Mouse (Mus musculus) c-Kit-positive CD71-negative TER-119-negative erythroid progenitor cells, embryonic 14.5 days (primary cell): ENCODE results near the gene Rnf41.

Source experiments
- DNase-seq: peaks from one replicate; pipeline ENCODE4 v3.0.0-alpha.2; 2013; ENCODE audit warnings: low read depth

Rnf41 gene

GRCm38 (mm10) chr10:128411211-128412054 lies at the start of gene Rnf41, which contains the start of gene Nabp2:
Gene Rnf41, plus strand, starts transcription at chr10:128411657.
Gene Nabp2, minus strand, starts transcription at chr10:128411492.
- peak; percentile 98 for DNase-seq

- no peak for DNase-seq
Measured at GRCm38 (mm10) chr10:128361836-128362235, 49.6 kb upstream of the Rnf41 start.

DNA sequence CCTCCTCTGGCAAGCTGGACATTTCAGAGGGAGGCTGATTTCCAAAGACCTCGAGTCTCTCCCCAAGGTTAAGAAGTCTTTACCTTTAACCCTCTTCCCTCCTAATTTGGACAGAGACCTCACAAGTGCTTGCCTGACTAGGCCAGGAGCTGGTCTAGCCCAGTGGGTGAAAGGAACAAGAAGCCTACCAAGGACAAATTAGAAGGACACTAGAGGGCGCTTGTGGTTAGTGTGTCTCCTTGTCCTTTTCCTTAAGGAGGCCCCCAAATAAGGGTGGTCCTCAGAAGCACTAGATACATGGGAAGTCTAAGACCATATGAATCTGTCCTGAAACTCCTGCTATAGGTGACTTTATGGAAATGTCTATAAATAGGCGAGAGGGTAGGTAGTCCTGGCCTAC lies 48.9 kb upstream of the Rnf41 start:
- no peak for DNase-seq

DNA sequence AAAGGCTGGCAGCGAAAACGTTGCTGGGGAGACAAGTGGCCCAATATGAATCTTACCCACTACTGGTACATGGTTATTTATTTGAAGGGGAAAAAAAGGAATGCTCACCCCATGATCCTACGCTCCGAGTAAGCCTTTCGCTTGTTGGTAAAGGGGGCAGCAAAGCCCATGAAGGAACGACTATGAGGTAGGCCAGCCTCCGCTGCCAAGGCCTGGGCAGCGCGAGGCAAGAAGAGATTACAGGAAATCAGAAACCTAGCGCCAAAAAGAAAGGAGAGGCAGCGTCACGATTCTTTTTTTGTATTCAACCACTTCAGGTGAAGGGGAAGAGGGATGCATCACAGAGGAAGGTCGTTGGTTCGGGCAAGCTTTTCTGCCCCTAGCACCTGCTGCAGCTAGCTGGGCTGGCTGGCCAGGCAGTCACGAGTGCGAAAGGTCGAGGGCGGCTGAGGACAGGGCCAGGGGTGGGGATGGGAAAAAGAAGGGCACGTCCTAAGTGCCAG lies 43.5 kb upstream of the Rnf41 start:
- no peak for DNase-seq

DNA sequence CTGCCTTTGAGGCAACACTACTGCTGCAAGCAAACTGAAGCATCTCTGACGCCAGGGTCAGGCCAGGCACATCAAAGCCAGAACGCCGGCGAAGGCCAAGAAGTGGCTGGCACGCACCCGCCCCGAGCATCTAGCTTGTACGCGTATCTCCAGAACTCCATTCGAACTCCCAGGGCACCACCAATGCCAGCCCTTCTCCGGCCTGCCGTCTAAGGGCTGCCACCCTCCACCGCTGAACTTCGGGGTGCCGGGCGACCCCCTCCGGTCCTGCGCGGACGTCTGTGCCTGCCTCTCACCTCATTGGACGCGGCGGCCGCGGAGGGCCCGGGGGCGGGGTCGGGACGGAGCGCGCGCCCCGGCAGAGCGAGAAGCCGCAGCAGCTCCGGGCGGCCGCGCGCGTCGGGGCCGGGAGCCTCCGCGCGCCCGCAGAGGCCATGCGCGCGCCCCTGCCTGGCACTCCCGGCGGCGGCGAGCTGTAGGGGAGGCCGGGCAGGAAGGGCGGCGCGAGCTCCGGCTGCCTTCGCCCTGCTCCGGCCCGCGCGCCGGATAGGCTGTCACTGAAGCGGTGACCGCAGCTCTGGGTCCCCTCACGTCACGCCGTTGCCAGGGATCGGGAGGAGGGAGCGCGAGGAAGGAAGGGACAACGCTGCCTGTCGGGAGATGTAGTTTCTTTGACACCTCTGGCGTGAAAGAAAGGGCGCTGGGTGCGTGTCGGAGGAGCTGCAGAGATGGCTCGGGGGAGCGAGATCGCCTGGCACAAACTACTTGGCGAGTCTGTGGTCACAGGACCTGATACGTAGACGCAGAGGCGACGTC lies 42.8 kb upstream of the Rnf41 start, which contains the start of gene Coq10a:
Gene Coq10a (minus strand): TSS at position 596 of the 816 bp plus-strand sequence.
- DNase-seq: peak; percentile 81

DNA sequence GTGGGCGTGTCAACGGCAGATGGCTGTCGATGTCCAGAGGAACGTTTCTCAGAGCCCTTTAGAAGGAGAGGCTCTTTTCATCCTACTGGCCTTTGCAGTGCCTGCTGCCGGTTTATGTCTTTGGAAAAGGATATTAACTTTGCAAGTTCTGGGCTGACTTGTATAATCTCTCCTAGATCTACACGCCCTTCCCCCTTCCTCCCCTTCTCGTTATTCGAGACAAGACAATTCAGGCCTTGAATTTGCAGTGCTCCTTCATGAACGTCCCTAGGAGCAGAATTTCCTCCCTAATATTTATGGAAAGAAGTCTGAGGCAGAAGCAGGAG lies 42.3 kb upstream of the Rnf41 start:
- DNase-seq: no peak

- DNase-seq: no peak
Measured at GRCm38 (mm10) chr10:128369599-128369998, 41.9 kb upstream of the Rnf41 start.

GRCm38 (mm10) chr10:128370021-128370420 lies 41.4 kb upstream of the Rnf41 start:
- DNase-seq: no peak

DNA sequence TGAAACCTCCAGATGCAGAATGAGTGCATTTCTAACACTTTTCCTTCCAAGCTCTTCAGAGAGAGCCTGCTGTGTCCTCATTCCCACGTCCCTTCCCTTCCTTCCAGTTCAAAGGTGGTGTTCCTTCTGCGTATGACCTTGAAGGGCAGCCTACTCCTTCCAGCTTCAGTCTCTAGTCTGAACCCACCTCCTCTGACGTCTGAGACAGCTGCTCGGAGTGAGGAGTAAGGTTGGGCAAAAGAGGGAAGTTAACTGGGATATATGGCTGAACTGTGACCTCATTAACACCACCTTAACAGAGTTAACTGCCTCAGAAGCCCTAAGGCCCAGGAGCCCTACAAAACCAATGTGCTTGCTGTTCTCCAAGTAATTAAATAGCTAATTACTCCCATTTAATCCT lies 40.9 kb upstream of the Rnf41 start:
- no peak for DNase-seq

- no peak for DNase-seq
Measured at GRCm38 (mm10) chr10:128372142-128372541, 39.3 kb upstream of the Rnf41 start.

DNA sequence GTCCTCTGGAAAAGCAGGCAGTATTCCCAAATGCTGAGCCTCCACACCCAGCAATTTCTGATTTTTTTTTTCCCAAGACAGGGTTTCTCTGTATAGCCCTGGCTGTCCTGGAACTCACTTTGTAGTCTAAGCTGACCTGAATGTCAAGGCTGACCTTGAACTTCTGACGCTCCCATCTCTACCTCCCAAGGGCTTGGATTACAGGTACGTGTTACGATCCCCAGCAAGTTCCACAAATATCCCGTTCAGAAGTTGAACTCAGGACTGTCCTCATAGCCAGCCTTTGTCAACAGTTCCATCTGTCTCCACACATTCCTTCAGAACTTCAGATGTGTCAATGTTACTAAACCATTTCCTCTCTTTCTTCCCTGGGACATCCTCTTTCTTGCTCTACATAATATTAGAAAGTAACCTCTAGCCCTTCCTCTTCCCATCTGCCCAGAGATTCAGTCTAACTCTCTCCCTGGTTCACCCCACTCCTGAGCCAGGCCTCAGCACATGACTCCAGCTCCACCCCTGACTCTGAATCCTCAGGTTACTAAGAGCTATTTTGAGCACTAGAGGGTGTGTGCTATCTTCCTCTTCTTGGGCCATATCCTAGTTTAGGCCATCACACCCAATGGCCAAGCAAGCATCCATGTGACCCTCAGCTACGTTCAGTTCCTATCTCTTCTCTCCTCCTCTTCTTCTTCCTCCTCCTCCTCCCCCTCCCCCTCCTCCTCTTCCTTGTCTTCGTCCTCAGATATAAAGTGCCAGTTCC lies 38.3 kb upstream of the Rnf41 start:
- no peak for DNase-seq

GRCm38 (mm10) chr10:128374393-128374792 lies 37.1 kb upstream of the Rnf41 start:
- DNase-seq: no peak

DNA sequence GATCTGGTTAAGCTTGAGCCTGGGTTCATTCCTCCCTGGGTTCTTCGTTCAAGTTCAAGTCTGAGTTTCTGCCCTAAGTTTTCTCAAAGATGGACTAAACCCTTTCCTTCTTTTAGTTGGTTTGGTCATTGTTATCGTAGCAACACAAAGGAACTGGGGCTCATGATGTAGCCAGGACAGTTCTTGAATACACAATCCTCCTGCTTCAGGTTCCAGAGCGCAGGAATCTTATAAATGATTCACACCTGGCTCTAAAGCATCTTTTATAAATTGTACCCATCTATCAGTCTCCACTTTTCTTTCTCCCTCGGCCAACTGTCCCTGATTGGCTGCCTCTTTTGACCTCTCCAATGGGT lies 35.4 kb upstream of the Rnf41 start:
- no peak for DNase-seq

DNA sequence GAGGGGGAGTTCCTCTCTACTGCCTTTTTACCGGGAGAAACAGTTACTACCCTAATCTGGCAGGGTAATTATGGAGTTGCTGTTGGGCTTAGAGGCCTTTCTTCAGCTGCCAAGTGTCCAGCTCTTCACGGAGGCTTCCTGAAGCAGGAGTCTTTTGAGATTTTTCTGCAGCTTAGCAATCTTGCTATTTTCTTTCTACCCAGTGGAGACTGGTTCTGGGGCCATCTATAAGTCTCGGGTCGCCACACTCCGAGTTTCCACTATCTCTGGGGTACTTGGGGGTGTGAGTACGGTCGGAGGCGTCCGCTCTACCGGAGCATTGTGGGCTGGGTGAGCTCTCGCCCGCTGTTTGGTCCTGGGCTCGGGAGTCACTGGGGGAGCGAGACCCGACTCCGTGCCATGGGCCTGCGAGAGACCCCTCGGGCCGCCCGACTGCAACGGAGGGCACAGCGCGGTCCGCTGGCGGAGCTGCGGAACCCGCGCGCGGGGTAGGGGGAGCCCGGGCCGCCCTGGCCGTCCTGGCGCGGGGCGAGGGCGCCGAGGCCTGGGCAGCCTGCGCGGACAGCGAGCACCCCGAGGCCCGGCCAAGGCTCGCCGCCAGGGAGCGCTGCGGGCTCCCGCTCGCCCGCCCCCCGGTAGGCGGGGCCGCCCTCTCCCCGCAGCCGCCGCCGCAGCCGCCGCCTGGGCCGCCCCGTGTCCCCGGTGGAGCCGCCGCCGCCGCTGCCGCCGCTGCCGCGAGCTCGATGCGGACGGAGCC lies 34.8 kb upstream of the Rnf41 start, which contains the start of gene Ankrd52:
Gene Ankrd52 (plus strand): TSS at position 661 of the 757 bp plus-strand sequence.
- peak; percentile 67 for DNase-seq

- no peak for DNase-seq
Measured at GRCm38 (mm10) chr10:128377222-128377939, 34.1 kb upstream of the Rnf41 start.

DNA sequence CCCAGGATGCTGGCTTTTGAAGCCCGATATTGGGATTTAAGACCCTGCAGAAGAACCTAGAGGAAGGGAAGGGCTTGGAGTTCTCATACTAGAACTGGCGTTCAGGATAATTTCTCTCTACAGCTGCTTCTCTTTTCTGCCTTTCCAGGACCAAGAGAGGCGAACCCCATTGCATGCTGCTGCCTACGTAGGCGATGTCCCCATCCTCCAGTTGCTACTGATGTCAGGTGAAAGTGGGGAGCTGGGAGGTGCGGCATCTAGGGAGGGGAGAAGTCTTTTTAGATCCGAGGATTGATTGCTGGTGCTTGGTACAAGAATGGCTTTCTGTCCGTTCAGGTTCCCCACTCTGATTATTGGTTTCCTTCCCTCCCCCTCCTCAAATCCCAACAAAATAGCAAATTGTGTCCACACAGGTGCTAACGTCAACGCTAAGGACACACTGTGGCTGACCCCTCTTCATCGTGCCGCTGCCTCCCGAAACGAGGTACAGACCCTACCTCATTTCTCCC lies 33.5 kb upstream of the Rnf41 start:
- no peak for DNase-seq

DNA sequence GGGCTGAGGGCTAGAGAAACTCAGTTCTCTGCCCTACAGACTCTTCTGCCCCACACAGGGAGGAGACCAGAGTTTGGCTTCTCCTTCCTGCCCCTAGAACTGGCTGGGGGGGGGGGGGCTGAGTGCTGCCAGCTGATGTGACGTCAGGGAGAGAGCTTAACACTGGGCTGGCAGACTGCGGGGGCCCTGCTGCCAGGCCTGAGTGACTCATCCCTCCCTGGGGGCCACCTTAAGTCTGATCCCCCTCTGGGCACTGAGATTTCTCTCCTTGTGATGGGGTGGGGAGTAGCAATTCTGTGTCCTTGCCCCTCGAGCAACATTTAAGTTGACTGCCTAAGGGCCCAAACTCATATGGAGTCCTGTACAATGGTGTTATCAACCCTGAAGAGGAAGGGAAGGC lies 33.0 kb upstream of the Rnf41 start:
- DNase-seq: no peak

DNA sequence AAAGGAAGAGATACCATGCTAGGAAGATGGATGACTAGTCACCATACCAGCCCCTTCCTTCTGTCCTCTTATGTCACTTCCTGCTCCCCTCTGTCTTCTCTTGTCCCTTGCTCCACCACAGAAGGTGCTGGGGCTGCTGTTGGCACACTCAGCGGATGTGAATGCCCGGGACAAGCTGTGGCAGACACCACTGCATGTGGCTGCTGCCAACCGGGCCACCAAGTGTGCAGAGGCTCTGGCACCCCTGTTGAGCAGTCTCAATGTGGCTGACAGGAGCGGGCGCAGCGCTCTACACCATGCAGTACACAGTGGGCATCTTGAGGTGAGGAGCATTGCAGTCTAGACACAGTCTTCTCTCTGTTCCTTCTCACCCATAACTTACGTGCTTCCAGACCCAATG lies 32.2 kb upstream of the Rnf41 start:
- no peak for DNase-seq

- no peak for DNase-seq
Measured at GRCm38 (mm10) chr10:128380565-128380964, 30.9 kb upstream of the Rnf41 start.

DNA sequence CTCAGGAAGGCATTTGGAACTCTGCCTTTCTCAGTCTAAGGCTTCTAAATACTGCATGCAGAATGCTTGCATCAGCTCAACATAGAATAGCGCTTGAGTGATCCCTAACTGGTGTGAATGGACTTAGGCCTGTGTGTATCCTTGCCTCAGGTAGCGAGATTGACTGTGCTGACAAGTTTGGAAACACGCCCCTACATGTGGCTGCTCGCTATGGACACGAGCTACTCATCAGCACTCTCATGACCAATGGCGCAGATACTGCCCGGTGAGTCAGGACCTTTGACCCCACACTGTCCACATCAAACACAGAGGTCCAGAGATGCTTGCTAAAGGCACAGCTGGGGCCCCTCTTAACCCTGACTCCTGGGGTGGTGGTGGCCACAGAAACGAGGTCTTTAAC lies 29.0 kb upstream of the Rnf41 start:
- no peak for DNase-seq

DNA sequence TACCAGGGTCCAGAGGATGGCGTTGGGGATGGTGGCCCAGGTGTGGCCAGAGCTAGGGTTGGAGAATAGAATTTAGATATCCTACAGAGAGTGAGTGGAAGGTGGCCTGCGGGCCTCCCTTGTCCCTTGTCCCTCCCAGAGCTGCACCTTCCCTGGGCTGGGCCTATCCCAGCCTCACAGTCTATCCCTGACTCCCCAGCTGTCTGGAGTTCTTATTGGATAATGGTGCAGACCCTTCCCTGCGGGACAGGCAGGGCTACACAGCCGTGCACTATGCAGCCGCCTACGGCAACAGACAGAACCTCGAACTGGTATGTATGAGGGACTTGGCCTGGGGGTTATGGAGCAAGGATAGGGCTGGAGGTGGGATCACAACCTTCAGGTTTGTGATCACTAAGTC lies 25.6 kb upstream of the Rnf41 start:
- DNase-seq: no peak
